ENCODE assay signal across 15 mouse cellular contexts in the genomic region with DNA sequence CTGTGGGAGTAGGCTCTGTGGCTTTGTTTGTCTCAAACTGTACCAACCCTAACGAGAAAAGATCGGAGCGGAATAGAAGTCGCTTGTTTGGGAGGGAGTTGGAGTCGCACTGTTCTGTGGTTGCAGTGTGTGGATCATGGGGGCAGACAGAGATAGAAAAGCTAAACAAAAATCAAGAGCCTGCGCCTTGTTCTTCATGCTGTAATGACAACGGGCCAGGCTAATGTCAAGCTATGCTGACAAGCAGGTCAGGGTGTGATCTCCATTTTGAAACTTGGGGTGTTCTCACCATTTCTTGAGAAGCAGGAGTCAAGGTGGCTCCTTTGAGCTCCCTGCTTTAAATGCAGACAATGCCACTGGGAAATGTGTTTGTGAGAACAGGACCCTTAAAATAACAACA.
DNase-seq lines count a peak whose midpoint lies in the region; ATAC-seq lines count a peak whose summit lies in the region.
"Had no signal": no experiment of that assay in that cellular context is flagged by ENCODE, and none has a peak within 500 bp of the region (broad histone marks: within the 10 kb centered on the region; RNA-seq: fewer than 3 reads in every experiment).

No protein-coding gene starts in this region.

- peak overlapping the region; percentile 60 for H3K27ac ChIP-seq in forebrain, embryonic 10.5 days
- H3K27ac ChIP-seq in forebrain, embryonic 15.5 days (replicated peaks), result no peak overlapping the region
- H3K27ac ChIP-seq in heart, embryonic 15.5 days, result peak overlapping the region; percentile 6; the same call in 1 of the 2 replicates
- peak overlapping the region; percentile 8; the same call in 1 of the 2 replicates for H3K27ac ChIP-seq in midbrain, embryonic 11.5 days (ENCODE audit: low read depth, low read length)
- H3K27ac ChIP-seq in midbrain, embryonic 16.5 days (ENCODE audit: low read length), result no peak overlapping the region
- H3K27ac ChIP-seq in midbrain, embryonic 15.5 days, result no peak overlapping the region
- H3K27ac ChIP-seq: hindbrain, embryonic 14.5 days; limb, embryonic 10.5 days; liver, embryonic 12.5 days had no signal

- peak overlapping the region; percentile 15; the same call in 1 of the 2 replicates for H3K4me3 ChIP-seq in forebrain, embryonic 10.5 days
- H3K4me3 ChIP-seq in forebrain, embryonic 15.5 days, result no peak overlapping the region
- H3K4me3 ChIP-seq in heart, embryonic 15.5 days, result no peak overlapping the region
- H3K4me3 ChIP-seq in midbrain, embryonic 11.5 days (ENCODE audit: low read depth, low read length), result no peak overlapping the region
- H3K4me3 ChIP-seq in midbrain, embryonic 16.5 days (ENCODE audit: low read depth, low read length), result no peak overlapping the region
- no peak overlapping the region for H3K4me3 ChIP-seq in midbrain, embryonic 15.5 days
- H3K4me3 ChIP-seq: limb, embryonic 10.5 days; liver, embryonic 12.5 days had no signal

- no peak overlapping the region for H3K4me2 ChIP-seq in forebrain, embryonic 15.5 days (replicated peaks)
- H3K4me2 ChIP-seq in heart, embryonic 15.5 days, result no peak overlapping the region
- peak overlapping the region; percentile 23; the same call in 1 of the 2 replicates for H3K4me2 ChIP-seq in midbrain, embryonic 11.5 days
- H3K4me2 ChIP-seq in midbrain, embryonic 16.5 days (ENCODE audit: low read length), result no peak overlapping the region
- H3K4me2 ChIP-seq in midbrain, embryonic 15.5 days, result peak overlapping the region; percentile 4; the same call in 1 of the 2 replicates
- H3K4me2 ChIP-seq: hindbrain, embryonic 14.5 days; liver, embryonic 12.5 days had no signal

- DNase-seq in forebrain, embryonic 10.5 days (ENCODE audit: extremely low spot score, low spot score), result no peak
- DNase-seq in heart, postnatal 4 days, result no peak
- DNase-seq in midbrain, embryonic 11.5 days (ENCODE audit: low spot score, missing footprints), result peak; percentile 90
- DNase-seq in cerebellum, adult 8-10 months, result no peak
- DNase-seq: cerebellum, postnatal 25 days; right cerebral cortex, postnatal 25 days had no signal

- 0 out of 2 replicates have a peak, but pooled peaks cover 12% of the 10 kb centered on the region for H3K27me3 ChIP-seq in forebrain, embryonic 10.5 days (ENCODE audit: poor library complexity, severe bottlenecking)
- no peaks in the 10 kb centered on the region for H3K27me3 ChIP-seq in forebrain, embryonic 15.5 days
- no peaks in the 10 kb centered on the region for H3K27me3 ChIP-seq in heart, embryonic 15.5 days
- H3K27me3 ChIP-seq in midbrain, embryonic 11.5 days (ENCODE audit: control insufficient read depth, insufficient read depth, low read length), result no peaks in the 10 kb centered on the region
- no peaks in the 10 kb centered on the region for H3K27me3 ChIP-seq in midbrain, embryonic 16.5 days (ENCODE audit: control insufficient read depth, insufficient read depth, low read depth, low read length)
- H3K27me3 ChIP-seq in midbrain, embryonic 15.5 days (replicated peaks), result no peaks in the 10 kb centered on the region
- H3K27me3 ChIP-seq: liver, embryonic 12.5 days had no signal

- peaks cover 39% of the 10 kb centered on the region for H3K4me1 ChIP-seq in forebrain, embryonic 10.5 days
- peaks cover 30% of the 10 kb centered on the region for H3K4me1 ChIP-seq in forebrain, embryonic 15.5 days
- peaks cover 32% of the 10 kb centered on the region for H3K4me1 ChIP-seq in heart, embryonic 15.5 days (replicated peaks)
- H3K4me1 ChIP-seq in midbrain, embryonic 11.5 days (ENCODE audit: control insufficient read depth, insufficient read depth, low read length), result peaks cover 23% of the 10 kb centered on the region
- peaks cover 7% of the 10 kb centered on the region for H3K4me1 ChIP-seq in midbrain, embryonic 16.5 days (ENCODE audit: control insufficient read depth, insufficient read depth, low read length)
- peaks cover 14% of the 10 kb centered on the region; the same call in 1 of the 2 replicates for H3K4me1 ChIP-seq in midbrain, embryonic 15.5 days
- H3K4me1 ChIP-seq: liver, embryonic 12.5 days had no signal

- H3K9me3 ChIP-seq in forebrain, embryonic 10.5 days, result no peaks in the 10 kb centered on the region
- H3K9me3 ChIP-seq in forebrain, embryonic 15.5 days, result no peaks in the 10 kb centered on the region
- H3K9me3 ChIP-seq in heart, embryonic 15.5 days (replicated peaks), result no peaks in the 10 kb centered on the region
- no peaks in the 10 kb centered on the region for H3K9me3 ChIP-seq in midbrain, embryonic 11.5 days (ENCODE audit: control insufficient read depth, low read length)
- no peaks in the 10 kb centered on the region for H3K9me3 ChIP-seq in midbrain, embryonic 16.5 days (replicated peaks; ENCODE audit: control insufficient read depth, low read length, poor library complexity, severe bottlenecking)
- no peaks in the 10 kb centered on the region for H3K9me3 ChIP-seq in midbrain, embryonic 15.5 days
- H3K9me3 ChIP-seq: limb, embryonic 10.5 days; liver, embryonic 12.5 days had no signal

- WGBS in forebrain, embryonic 10.5 days, result 49% methylated on average over 7 of the region's 7 CpGs
- WGBS in forebrain, embryonic 15.5 days, result 26% methylated on average over 7 of the region's 7 CpGs
- 66% methylated on average over 7 of the region's 7 CpGs for WGBS in heart, embryonic 15.5 days
- 46% methylated on average over 7 of the region's 7 CpGs for WGBS in midbrain, embryonic 11.5 days
- 28% methylated on average over 7 of the region's 7 CpGs for WGBS in midbrain, embryonic 16.5 days
- 26% methylated on average over 7 of the region's 7 CpGs for WGBS in midbrain, embryonic 15.5 days

- H3K9ac ChIP-seq in forebrain, embryonic 15.5 days (replicated peaks), result no peak overlapping the region
- H3K9ac ChIP-seq in heart, embryonic 15.5 days, result no peak overlapping the region
- peak overlapping the region; percentile 47; the same call in 1 of the 2 replicates for H3K9ac ChIP-seq in midbrain, embryonic 11.5 days (ENCODE audit: low read length)
- H3K9ac ChIP-seq in midbrain, embryonic 16.5 days (ENCODE audit: low read depth, low read length), result no peak overlapping the region
- no peak overlapping the region for H3K9ac ChIP-seq in midbrain, embryonic 15.5 days
- H3K9ac ChIP-seq: hindbrain, embryonic 14.5 days; liver, embryonic 12.5 days had no signal

- no peak for ATAC-seq in forebrain, embryonic 15.5 days (replicated peaks)
- ATAC-seq in heart, embryonic 15.5 days (replicated peaks; ENCODE audit: insufficient number of reproducible peaks, insufficient read depth, low FRiP score, low read depth), result no peak
- ATAC-seq in midbrain, embryonic 11.5 days (ENCODE audit: low FRiP score), result no peak
- ATAC-seq in midbrain, embryonic 16.5 days, result no peak
- ATAC-seq in midbrain, embryonic 15.5 days (replicated peaks), result no peak
- ATAC-seq: CD4-positive, CD25-positive, alpha-beta regulatory T cell, adult 4 months; intestine, postnatal 0 days; liver, embryonic 12.5 days had no signal

- no peaks in the 10 kb centered on the region for H3K36me3 ChIP-seq in forebrain, embryonic 10.5 days (replicated peaks)
- H3K36me3 ChIP-seq in forebrain, embryonic 15.5 days, result no peaks in the 10 kb centered on the region
- H3K36me3 ChIP-seq in heart, embryonic 15.5 days, result no peaks in the 10 kb centered on the region
- no peaks in the 10 kb centered on the region for H3K36me3 ChIP-seq in midbrain, embryonic 11.5 days (ENCODE audit: control insufficient read depth, insufficient read depth, low read length)
- no peaks in the 10 kb centered on the region for H3K36me3 ChIP-seq in midbrain, embryonic 16.5 days (ENCODE audit: control insufficient read depth, insufficient read depth, low read length)
- H3K36me3 ChIP-seq in midbrain, embryonic 15.5 days (replicated peaks), result no peaks in the 10 kb centered on the region
- H3K36me3 ChIP-seq: limb, embryonic 10.5 days; liver, embryonic 12.5 days had no signal

Comparison
In these comparisons a context has a peak if more than half of its experiments do, and no peak if none do; other contexts are left out.
1. H3K27ac ChIP-seq: peak in forebrain, embryonic 10.5 days (single experiment), heart, embryonic 15.5 days (single experiment) and midbrain, embryonic 11.5 days (single experiment); none in forebrain, embryonic 15.5 days (single experiment), midbrain, embryonic 16.5 days (single experiment) and midbrain, embryonic 15.5 days (single experiment).
2. H3K4me2 ChIP-seq: peak in midbrain, embryonic 11.5 days (single experiment) and midbrain, embryonic 15.5 days (single experiment); none in forebrain, embryonic 15.5 days (single experiment), heart, embryonic 15.5 days (single experiment) and midbrain, embryonic 16.5 days (single experiment).